Mouse (Mus musculus) E14TG2a.4 (cell line): ENCODE measurements around the gene Elavl4.

Source experiments
- CTCF ChIP-seq: conservative IDR thresholded peaks from 2 replicates; pipeline ENCODE4 v1.5.1; 2014; ENCODE audit warnings: low read length
- POU5F1 ChIP-seq: IDR thresholded peaks from 2 replicates; pipeline ENCODE4 v1.6.1; 2014; ENCODE audit warnings: low read length, borderline replicate concordance

GRCm38 (mm10) chr4:110290544-110291095, 61.1 kb downstream of the Elavl4 start:
- no peak for TF ChIP-seq CTCF
- TF ChIP-seq POU5F1 = no peak
